Mouse (Mus musculus) thymus, postnatal 0 days (tissue): ENCODE results near the gene Nedd4. TPM values are rescaled to one million over a fixed set of nuclear protein-coding genes. Genes with fewer than 3 reads are reported as not detected.
A peak's percentile ranks its signal among the peaks of the same experiment; 100 is the strongest.
"Not testable (repeated sequence)": the region's sequence is repeated elsewhere in the genome, so short reads cannot be mapped to it uniquely, and the experiment has no call there.

Source experiments
- DNase-seq: peaks from one replicate; pipeline ENCODE4 v3.0.0-alpha.2; 2015; ENCODE audit warnings: low spot score
- polyA plus RNA-seq: library from polyadenylated mRNA; unstranded; fragments of >200 nt; fragmentation: Nextera tagmentation; extraction: Ambion mirVana; gene quantifications from 2 replicates; pipeline ENCODE4 v1.2.1, GENCODE M21; 2015

The Nedd4 gene
- polyA plus RNA-seq, 1 experiment from 2014 or later, result 162 TPM

- DNase-seq, result no peak
Measured at GRCm38 (mm10) chr9:72649781-72650180, 12.4 kb upstream of the Nedd4 start.

GRCm38 (mm10) chr9:72652961-72653360 lies 9.2 kb upstream of the Nedd4 start:
- no peak for DNase-seq

- no peak for DNase-seq
Measured at GRCm38 (mm10) chr9:72653533-72653932, 8.6 kb upstream of the Nedd4 start.

GRCm38 (mm10) chr9:72654593-72655242 lies 7.4 kb upstream of the Nedd4 start:
- peak; percentile 56 for DNase-seq

GRCm38 (mm10) chr9:72655602-72656001 lies 6.5 kb upstream of the Nedd4 start:
- no peak for DNase-seq

- no peak for DNase-seq
Measured at GRCm38 (mm10) chr9:72656491-72656890, 5.7 kb upstream of the Nedd4 start.

GRCm38 (mm10) chr9:72656940-72657339 lies 5.2 kb upstream of the Nedd4 start:
- peak; percentile 23 for DNase-seq

- no peak for DNase-seq
Measured at GRCm38 (mm10) chr9:72657694-72658093, 4.5 kb upstream of the Nedd4 start.

GRCm38 (mm10) chr9:72660139-72660538 lies 2.0 kb upstream of the Nedd4 start:
- peak; percentile 76 for DNase-seq

- no peak for DNase-seq
Measured at GRCm38 (mm10) chr9:72660911-72661310, 1.2 kb upstream of the Nedd4 start.

- no peak for DNase-seq
Measured at GRCm38 (mm10) chr9:72661561-72661894, 618 bp upstream of the Nedd4 start.

GRCm38 (mm10) chr9:72662691-72663533 lies 766 bp downstream of the Nedd4 start:
- DNase-seq, result peak; percentile 51

- DNase-seq, result no peak
Measured at GRCm38 (mm10) chr9:72663534-72663918, 1.4 kb downstream of the Nedd4 start.

GRCm38 (mm10) chr9:72664409-72665351 lies 2.5 kb downstream of the Nedd4 start:
- no peak for DNase-seq

GRCm38 (mm10) chr9:72665517-72665916 lies 3.4 kb downstream of the Nedd4 start:
- no peak for DNase-seq

GRCm38 (mm10) chr9:72666352-72667021 lies 4.3 kb downstream of the Nedd4 start:
- DNase-seq, result not testable (repeated sequence)

GRCm38 (mm10) chr9:72667126-72667525 lies 5.0 kb downstream of the Nedd4 start:
- DNase-seq, result no peak

GRCm38 (mm10) chr9:72669383-72669782 lies 7.2 kb downstream of the Nedd4 start:
- DNase-seq, result no peak

GRCm38 (mm10) chr9:72672361-72672760 lies 10.2 kb downstream of the Nedd4 start:
- DNase-seq, result peak; percentile 78

GRCm38 (mm10) chr9:72674957-72675744 lies 13.0 kb downstream of the Nedd4 start:
- DNase-seq, result no peak
